Mouse (Mus musculus) adrenal gland (tissue): ENCODE results near the gene Paox.

Experiments
- intact Hi-C: fragments of 180-260 bp; cut with DNase I; formaldehyde crosslinking; loops from one replicate; pipeline ENCODE4 v1.15.1; 2025
- long read RNA-seq, 2 experiments: library from polyadenylated mRNA; unstranded; transcript quantifications; one replicate each; pipeline ENCODE4 v2.0.0; 2020; ENCODE audit warnings: borderline replicate concordance in 1 of 2; ENCODE audit not compliant: insufficient replicate concordance in 1 of 2

Gene Paox
- long read RNA-seq, experiment 1, full-length matches to known transcripts: 10 of 15 reads
- long read RNA-seq, experiment 1, partial matches to known transcripts: 1 of 15 reads
- long read RNA-seq, experiment 1, other reads (novel, unspliced or antisense): 4 of 15 reads
- long read RNA-seq, experiment 2, full-length matches to known transcripts: 9 of 11 reads
- long read RNA-seq, experiment 2, partial matches to known transcripts: 0 of 11 reads
- long read RNA-seq, experiment 2, other reads (novel, unspliced or antisense): 2 of 11 reads

DNA sequence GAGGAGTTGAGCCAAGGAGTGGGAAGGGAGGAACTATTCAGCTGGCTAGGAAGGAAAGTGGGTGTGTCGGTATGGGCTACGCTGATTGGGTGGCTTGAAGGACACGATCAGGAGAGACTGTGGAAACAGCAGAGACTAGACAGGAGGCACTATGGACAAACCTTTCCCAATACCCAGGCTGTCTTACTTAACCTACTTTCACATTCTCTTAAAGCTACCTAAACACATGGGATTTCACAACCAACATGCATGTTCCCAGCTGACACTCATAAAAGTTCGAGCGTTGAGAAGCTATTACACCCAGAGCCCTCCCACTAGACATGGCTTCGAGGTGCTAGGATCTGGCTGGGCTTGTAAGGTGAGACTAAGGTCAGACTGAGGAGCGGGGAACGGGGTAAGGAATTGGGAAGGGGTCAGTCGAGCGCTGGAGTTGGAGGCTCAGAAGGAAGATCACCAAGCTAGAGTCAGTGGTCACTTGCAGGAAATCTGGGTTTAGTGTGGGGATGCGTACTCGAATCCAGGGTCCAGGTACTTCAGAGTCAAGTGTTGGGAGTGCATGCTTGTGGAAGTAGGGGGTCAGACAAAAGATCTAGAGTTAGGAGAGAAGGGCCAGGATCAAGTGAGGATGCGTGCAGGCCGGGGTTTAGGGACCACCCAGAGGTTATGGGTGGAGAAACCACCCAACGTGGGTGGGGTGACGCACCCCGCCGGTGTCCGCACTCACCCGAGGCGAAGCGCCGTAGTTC lies at the start of gene Paox:
Gene Paox, plus strand, starts transcription at position 217 of the 746 bp plus-strand sequence.
- intact Hi-C loops: loop anchor here (5.0 kb wide), 1 partner anchor 1257 kb away; no protein-coding TSS in a partner anchor

- intact Hi-C loops: no loop called here
Observed at GRCm38 (mm10) chr7:140067397-140067796, 48.2 kb upstream of the Paox start.

- intact Hi-C loops: no loop called here
Observed at GRCm38 (mm10) chr7:140070042-140070711, 45.4 kb upstream of the Paox start.

GRCm38 (mm10) chr7:140077698-140078097 lies 37.9 kb upstream of the Paox start:
- intact Hi-C loops: loop anchor here (1.0 to 5.0 kb wide), 2 partner anchors 64 to 755 kb away; no protein-coding TSS in a partner anchor

DNA sequence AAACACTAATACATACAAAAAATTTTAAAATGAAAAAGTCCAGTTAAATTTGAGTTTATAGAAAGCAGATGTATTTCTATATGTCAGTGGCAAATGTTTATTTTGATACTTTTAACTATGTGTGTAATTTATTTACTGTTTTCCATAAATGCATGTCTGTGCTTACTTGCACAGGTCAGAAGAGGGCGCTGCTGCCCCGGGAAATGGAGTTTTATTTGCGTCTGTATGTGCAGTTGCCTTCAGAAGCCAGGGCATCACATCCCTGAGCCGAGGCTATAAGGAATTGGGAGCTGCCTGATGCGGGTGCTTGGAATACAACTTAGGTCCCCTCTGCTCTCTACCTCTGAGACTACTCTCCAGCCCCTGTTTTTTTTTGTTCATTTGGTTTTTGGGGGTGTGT lies 36.9 kb upstream of the Paox start:
- intact Hi-C loops: loop anchor here (1.0 to 5.0 kb wide), 2 partner anchors 63 to 754 kb away; no protein-coding TSS in a partner anchor

DNA sequence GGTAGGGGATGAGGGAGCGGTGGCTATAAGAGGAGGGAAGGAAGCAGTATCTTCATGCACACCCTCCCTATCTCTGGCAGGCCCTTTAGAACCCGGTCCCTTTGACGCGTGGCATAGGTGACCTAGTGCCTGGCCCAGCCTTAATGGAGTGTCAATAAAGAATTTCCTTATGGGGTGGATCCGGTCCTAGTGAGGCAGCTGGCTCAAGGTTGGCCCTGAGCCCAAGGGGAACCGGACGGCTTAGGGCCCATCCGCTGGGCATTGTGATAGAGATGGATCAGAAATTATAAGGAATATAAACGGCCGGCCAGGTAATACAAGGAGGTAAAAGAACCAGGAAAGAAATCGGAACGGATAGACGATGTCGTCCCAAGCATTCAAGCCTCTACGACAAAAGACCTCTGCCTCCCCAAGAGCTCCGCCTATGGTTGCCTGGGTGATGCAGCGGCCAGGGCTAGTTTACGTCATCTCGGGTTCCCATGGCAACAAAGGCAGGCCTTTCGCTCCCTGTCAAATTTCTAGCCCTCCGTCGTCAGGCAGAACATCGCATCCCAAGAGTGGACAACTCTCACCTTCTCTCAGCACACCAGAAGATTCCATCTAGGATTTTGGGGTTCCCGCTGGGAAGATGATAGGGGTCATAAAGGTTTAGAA lies 35.0 kb upstream of the Paox start:
- intact Hi-C loops: no loop called here

DNA sequence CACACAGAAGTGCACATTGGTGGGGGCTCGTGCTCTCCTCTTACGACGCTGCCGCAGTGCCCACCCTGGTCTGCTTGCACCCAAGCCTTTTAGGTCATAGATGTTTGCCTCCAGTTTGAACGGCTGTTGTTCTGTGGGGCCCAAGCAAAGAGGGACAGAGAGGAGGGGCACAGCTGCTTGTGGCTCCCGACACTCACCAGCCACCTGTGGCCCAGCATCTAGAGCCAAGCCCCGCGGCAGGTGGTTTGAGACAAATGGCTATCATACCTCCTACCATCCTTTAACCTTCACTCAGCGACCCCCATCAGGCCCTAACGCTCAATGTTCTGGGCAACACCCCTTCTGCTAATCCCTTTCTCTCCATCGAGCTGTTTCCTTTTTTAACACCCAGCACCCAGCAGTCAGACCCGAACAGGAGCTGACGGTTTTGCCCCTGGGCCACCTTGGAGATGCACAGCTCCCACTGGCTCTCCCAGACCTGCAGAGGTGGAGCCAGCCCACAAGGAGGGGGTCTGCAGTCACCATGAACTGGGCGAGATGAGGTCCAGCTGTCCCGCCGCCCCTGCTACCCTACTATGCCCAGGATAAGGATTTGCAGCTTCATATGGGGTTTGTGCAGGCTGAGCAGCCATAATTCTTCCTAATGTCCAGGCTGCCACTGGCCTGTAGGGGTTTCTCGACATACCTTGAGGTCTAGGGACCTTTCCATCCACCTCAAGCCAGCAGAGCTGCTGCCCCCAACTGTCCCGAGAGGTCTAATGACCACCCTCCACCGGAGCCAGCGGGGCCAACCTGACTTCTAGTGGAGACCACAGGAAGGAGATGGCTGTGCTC lies 34.0 kb upstream of the Paox start:
- intact Hi-C loops: no loop called here

DNA sequence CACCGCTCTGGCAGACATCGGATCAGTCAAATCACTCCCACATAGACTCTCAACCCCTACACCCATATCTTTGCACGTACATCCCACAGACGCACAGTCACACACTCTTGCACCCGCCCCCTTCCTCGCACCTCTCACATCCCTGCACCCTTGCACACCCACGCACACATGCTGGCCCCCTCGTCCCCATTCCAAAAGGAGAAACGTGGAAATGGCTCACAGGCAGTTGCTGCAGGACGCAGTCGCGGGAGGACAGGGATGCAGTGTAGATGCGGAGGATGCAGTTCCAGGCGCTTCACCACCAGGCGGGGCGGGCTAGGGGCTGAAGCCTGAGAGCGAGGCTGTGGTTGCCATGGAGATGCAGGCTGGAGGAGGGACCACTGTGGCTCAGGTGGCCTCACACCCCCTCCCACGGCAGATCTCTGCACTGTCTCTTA lies 33.3 kb upstream of the Paox start, which contains the start of gene Caly:
Gene Caly, minus strand, starts transcription at position 307 of the 437 bp plus-strand sequence.
- intact Hi-C loops: no loop called here

DNA sequence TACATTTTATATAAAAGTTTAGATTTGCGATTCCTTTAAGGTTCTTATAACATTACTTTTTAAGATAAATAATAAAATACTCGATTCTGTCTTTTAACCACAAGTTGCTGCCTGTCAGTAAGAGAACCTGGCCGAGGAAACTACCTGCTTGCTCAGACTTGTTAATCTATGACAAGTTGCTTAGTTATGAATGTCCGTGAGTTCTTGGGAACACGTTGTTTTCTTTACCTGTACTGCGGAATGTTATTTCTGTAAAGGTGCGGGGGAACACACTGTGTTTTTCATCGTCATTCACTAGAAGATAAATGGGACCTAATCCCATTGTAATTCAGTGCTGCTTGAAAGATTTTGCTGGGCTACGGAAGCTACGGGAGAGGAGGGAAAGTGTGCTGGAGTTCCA lies 25.0 kb upstream of the Paox start:
- intact Hi-C loops: no loop called here

GRCm38 (mm10) chr7:140092924-140093528 lies 22.6 kb upstream of the Paox start, which contains the start of gene Prap1:
TSS of gene Prap1 (plus strand) at chr7:140093395.
- intact Hi-C loops: no loop called here

DNA sequence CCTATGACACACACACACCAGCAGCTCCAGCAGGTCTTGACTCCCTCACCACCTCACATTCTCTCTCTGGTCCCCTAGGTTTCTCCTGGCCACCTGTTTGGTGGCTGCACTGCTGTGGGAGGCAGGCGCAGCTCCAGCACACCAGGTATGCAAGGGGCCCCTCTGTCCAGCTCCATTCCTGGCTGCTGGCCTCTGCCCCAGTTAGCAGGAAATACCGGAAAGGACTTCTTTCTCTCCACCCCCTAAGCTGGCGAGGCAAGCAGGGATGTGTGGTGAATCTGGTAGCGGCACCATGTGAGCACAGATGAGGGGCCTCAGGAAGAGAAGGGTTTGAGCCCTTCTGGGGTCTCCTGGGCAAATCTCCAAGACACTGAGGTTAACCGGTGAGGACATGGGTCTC lies 20.6 kb upstream of the Paox start:
- intact Hi-C loops: no loop called here

DNA sequence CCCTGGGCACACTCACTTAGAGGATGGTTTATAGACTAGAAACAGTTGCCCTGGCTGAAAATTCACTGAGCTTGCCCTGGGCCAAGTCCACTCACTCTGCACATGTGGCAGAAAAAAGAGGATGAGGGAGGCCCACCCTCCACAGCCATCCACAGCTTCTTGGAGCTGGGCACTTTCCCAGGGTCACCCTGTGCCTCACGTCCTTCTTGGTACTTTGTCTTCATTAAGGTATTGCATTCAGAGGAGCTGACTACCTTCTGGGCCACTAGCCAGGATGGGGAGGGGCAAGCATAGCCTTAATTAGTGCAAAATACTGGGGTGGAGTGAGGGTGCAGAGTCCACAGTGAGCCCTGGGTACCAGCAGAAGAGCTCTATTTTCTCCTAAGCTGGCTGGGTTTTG lies 20.0 kb upstream of the Paox start:
- intact Hi-C loops: no loop called here

DNA sequence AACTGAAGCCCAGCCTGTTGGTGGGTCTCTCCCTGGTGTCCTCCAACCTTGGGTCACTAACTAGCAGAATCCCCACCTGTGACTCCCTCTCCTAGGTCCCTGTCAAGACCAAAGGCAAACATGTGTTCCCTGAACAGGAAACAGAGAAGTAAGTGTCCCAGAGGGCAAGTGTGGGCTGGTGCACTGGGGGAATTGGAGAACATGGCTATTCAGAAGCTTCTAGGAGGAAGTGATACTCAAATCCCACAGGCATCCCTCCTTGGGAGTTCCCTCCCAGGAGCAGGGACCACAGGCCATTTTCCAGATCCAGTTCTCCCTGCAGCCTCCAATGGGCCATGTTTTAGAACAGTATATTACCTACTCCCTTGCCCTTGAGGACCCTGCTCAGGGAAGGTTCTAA lies 19.5 kb upstream of the Paox start:
- intact Hi-C loops: no loop called here

DNA sequence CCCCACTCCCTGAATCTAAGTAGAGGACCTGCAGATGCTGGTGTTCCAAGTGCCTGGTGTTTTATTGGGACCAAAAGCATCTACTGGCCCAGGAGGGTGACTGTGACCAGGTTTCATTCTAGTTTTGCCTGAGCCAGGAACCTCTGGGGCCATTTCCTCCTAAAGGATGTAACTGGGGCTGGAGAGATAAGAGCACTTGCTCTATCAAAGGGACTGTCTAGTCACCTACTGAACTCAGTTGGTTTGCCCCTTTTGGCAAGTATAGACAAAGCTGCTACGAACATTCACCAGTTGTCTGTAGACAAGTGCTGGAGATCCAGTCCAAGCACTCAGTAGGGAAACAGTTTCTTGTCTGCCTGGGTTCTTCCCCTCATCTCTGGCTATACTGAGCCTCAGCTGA lies 17.1 kb upstream of the Paox start:
- intact Hi-C loops: no loop called here

GRCm38 (mm10) chr7:140101498-140101897 lies 14.1 kb upstream of the Paox start:
- intact Hi-C loops: loop anchor here (5.0 kb wide), 1 partner anchor 36 kb away; the partner anchor contains the start of gene Mtg1

DNA sequence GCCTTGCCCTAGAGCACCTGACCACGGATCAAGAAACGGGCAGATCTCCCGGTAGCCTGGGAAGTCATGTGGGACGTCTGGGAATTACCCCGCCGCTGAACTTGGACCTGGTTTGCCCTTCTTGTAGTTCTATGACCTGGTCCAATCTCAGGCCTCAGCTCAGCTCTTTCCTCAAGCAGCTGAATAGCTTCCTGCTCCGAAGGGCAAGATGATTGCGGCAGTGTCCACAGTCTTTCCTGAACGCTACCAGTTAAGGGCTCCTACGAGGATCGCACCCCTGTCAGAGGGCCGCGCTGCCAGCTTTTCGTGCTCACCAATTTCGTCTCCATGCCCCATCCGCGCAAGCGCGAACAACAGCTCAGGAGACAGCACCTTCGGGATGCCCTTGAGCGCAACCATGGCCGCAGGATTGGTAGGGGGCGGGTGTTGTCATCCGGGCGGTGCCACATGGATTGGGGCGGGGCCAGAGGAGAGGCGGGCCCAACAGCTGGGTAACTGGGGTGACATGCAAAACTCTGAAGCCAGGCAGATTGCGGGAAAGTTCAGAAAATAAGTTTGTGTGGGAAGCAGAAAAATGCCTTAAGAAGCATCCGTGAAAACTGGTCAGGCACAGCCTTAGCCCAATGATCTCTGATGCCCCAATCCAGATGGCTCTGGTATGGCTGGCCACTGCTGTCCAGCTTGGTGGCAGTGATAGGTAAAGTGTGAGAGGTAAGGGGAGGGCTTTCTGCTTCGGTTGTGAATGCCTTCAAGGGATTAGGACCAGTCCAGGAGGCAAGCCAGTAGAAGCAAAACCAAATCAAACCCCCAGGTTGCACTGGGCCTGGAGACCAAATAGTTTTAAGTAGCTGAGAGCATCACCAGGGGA lies 13.4 kb upstream of the Paox start, which contains the start of gene Fuom:
Gene Fuom, minus strand, starts transcription at position 449 of the 868 bp plus-strand sequence.
- intact Hi-C loops: loop anchor here (5.0 kb wide), 1 partner anchor 35 kb away; the partner anchor contains the start of gene Mtg1

GRCm38 (mm10) chr7:140104009-140104408 lies 11.6 kb upstream of the Paox start:
- intact Hi-C loops: loop anchor here (5.0 kb wide), 1 partner anchor 33 kb away; the partner anchor contains the start of gene Mtg1

DNA sequence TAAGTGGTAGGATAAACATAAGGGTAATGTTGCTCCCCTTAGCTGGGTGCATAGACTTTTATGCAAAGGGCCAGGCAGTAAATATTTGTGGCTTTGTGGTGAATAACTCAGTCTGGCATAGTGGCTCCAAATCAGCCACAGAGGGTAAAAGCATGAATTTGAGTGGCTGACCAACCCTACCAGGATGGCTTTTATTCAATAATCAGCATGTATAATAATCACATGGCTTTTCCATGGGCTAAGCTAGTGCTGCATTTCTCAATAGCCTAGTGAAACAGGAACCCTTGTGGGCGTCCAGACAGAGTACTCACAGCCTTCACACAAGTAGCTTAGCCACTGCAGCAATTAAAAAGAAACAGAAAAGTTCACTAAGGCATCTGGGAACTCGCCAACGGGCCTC lies 3.7 kb upstream of the Paox start:
- intact Hi-C loops: no loop called here
